Mouse (Mus musculus): ENCODE data around the gene Mark2. TPM values are rescaled to one million over a fixed set of nuclear protein-coding genes. Genes with fewer than 3 reads are reported as not detected.
A peak's percentile ranks its signal among the peaks of the same experiment; 100 is the strongest.
"Not testable (repeated sequence)": the region's sequence is repeated elsewhere in the genome, so short reads cannot be mapped to it uniquely, and the experiment has no call there.

Mark2 gene
- 100 to 1,000 TPM; 111 to 118 TPM for total RNA-seq (2021)

DNA sequence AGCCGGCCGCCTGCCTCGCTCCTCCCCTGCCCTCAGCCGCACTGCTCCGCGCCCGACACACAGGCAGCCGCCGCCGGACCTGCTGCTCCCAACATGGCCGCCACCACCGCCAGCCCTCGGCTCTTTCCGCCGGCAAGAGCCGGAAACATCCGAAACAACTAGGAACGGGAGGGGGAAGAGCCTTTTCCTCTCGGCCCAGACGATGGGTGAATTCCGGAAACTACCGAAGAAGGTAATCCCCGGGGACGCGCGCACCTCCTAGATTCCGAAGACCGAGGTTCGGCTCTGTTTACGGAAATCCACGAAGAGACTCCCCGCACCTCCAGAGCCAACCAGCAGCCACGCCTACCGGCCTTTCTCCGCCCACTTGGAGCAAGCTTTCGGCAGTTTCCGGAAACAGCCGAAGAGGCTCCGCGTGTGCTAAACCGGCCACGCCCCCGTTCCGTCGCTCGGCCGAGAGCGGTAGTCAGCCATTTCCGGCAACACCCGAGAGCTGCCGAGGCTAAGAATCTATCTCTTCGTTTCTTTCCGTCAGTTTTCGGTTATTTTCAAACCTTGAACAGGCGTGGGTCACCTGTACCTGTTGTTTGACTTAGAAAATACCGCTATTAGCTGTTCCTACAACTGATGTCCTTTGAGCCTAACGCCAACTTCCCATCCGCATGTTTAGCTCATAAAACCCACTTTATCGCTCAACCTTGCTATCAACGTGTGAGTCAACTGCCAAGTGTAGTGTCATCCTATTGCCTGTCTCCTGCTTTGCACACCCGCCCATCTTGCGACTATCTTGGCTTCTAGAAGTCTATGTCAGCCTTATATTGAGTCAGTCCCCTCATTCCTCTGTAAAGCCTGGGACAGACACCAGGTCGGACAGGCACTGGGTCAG is at the start of gene Mark2:
Gene Mark2 (minus strand): TSS at position 349 of the 886 bp plus-strand sequence.
- DNase-seq: peak; percentile 99

GRCm38 (mm10) chr19:7388488-7388887 is 46.8 kb upstream of the Mark2 start:
- DNase-seq: no peak

GRCm38 (mm10) chr19:7386042-7386441 is 44.4 kb upstream of the Mark2 start:
- DNase-seq: no peak

GRCm38 (mm10) chr19:7382903-7383865 is 41.5 kb upstream of the Mark2 start, which contains the start of gene Spindoc:
Spindoc (minus strand) TSS chr19:7382994.
- DNase-seq: peak; percentile 99

- DNase-seq: peak; percentile 47 to 49
Measured at GRCm38 (mm10) chr19:7382248-7382902, 40.7 kb upstream of the Mark2 start.

DNA sequence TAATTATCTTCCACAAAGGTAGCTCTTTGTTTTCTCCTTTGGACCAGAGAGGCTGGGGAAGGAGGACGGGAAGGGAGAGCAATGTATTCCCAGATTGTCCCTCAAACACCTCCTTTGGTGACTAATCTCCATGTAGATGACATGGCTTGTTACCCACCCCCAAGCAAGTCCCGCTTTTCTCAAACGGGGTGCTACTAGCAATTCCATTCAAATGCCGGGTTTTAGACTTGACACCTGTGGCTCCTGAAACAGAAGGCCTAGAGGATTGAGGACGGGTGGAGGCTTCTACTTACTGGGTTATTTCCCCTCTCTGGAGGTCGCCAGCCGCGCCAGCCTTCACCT is 40.2 kb upstream of the Mark2 start:
- no peak for DNase-seq

- no peak for DNase-seq
Measured at GRCm38 (mm10) chr19:7377639-7378038, 36.0 kb upstream of the Mark2 start.

- DNase-seq: peak in 1 of 2 experiments; percentile 16
Measured at GRCm38 (mm10) chr19:7374491-7374890, 32.8 kb upstream of the Mark2 start.

GRCm38 (mm10) chr19:7369469-7369868 is 27.8 kb upstream of the Mark2 start:
- DNase-seq: not testable (repeated sequence)

GRCm38 (mm10) chr19:7353636-7354035 is 12.0 kb upstream of the Mark2 start:
- no peak for DNase-seq

GRCm38 (mm10) chr19:7352809-7353495 is 11.3 kb upstream of the Mark2 start:
- no peak for DNase-seq

GRCm38 (mm10) chr19:7349993-7350392 is 8.3 kb upstream of the Mark2 start:
- no peak for DNase-seq

DNA sequence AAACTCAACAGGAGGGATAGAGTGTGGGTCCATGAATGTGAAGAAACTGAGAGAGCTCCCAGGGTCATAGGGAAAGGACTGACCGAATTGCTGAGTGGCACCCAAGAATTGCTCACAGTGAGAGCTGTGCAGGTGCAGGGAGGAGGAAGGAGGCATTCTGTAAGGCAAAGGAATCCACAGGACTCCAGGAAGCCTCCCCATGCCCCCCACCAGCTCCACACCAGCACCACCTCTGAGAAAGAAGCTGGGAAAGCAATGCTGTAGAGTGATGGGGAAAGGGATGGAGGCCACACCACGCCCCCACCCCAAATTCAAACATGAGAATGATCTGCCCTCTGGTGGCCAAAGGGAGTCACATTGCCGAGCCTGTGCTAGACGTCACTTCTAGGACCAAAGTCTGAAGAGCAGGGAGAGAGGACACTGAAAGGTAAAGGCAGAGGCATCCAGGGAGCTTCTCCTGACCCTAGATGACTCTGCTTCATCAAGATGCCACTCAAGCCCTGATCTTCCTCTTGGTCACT is 3.6 kb upstream of the Mark2 start:
- DNase-seq: peak; percentile 49 to 54

- no peak for DNase-seq
Measured at GRCm38 (mm10) chr19:7342646-7343045, 986 bp upstream of the Mark2 start.

DNA sequence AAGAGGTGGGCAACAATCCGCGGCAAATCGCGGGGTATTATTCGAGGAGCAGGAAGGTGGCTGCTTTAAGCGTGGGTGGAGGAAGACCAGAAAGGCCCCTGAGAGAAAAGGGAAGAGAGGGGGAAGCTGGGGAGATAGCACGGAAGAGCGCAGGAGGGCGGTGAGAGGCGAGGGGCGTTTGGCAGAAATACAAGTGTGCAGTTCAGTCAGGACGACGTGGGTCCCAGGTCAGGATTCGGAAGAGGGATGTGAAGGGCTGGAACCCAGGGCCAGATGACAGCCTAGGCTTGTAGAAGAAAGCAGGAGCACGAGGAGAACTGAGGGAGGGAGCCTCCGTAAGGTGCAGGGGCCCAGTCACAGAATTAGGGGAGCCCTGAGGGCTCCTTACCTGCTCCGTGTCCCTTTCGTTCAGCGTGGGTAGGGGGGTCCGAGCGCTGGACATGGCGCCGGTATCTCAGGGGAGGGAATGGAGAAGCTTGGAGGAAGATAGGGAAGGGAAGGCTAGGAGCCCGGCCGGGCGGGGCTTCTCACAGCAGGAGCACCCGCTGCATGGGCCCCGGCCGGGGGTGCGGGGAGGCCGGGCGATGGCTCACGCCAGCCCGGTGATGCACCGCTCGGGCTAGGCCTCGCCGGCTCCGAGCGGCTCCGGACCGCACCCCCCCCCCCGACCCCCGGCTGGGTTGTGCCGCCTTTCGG is 732 bp downstream of the Mark2 start:
- no peak for DNase-seq

DNA sequence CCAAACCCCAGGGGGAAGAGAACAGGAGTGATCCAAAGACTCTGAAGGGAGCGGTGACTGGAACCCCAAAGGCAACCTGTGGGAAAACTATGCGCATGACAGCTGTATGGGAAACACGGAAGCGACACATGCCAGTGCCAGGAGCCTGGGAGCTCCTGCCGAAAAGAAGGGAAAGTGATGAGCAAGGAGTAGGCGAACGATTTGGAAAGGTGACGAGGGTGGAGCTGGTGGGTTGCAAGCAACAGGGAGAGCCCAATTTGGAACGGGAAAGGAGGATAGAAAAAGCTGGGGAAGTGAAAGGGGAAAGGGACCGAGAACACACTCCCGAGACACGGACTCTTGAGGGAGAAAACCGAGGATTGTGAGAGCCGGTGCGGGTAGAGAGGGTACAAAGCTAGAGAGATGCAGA is 1.3 kb downstream of the Mark2 start:
- peak; percentile 27 to 39 for DNase-seq

DNA sequence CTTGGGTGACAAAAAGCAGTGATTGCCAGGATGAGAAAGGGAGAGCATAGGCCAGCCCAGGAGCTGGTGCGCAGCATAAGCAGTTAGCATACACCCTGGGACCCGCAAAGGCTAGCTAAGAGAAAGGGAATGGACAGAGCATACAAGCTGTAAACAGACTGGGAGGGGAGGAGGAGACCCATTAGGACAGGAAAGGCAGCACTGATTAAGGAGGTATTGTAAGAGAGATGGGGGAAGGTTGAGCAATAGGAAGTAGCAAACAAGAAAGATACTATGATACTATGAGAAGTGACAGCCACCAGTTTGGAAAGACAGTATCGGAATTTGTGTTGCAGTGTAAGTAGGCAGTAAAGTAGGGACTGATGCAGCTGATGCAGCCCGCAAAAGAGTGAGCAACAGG is 1.8 kb downstream of the Mark2 start:
- no peak for DNase-seq

DNA sequence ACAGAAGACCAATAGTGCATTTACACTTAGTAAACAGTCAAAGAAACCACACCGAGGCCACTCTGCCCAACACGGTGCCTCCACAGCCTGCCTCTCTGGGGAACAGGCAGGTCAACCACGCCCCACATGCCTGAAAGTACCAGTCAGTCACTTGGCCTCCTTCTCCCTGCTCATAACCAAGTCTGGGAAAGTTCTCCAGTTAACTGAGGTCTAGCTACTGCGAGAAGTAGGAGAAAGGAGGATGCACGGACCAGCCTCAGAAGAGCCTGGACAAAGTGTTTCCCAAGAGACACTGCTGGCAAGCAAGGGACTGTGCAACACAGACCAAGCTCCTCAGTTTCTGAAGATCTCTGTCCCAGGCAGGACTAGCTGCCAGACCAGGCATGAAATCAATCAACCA is 2.6 kb downstream of the Mark2 start:
- no peak for DNase-seq

DNA sequence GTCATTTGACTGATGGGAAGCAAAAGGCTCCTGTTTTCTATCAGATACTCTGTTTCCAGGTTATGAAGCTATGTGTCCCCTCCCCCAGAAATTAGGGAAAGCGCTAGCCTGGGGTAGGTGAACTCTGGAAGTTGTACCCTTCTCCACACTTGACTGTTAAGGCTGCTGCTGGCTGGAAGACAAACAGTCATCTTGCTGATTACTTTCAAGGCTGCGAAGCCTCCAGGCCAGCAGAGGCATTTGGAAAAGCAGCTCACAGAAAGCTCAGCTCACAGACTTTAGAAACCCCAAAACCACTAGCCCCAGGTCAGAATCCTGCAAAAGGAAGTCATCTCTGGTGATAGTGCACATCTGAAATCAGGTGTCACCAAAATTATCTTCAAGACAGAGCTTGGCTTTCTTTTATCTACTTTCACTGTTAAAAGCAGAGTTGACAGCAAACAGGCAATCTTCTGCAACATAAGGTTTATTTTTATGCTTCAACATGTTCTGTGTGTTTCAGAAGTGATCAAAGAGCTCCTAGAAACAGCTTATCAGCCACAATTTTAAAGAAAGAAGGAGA is 3.8 kb downstream of the Mark2 start:
- no peak for DNase-seq

GRCm38 (mm10) chr19:7335656-7336055 is 6.0 kb downstream of the Mark2 start:
- no peak for DNase-seq

GRCm38 (mm10) chr19:7334049-7334448 is 7.6 kb downstream of the Mark2 start:
- DNase-seq: no peak
